Mouse (Mus musculus) stomach, embryonic 14.5 days (tissue): ENCODE measurements around the gene Lhfp. TPM values are rescaled to one million over a fixed set of nuclear protein-coding genes. Genes with fewer than 3 reads are reported as not detected.
A peak's percentile ranks its signal among the peaks of the same experiment; 100 is the strongest.

Source experiments
- ATAC-seq: fragments of 200-750 bp; cut with Nextera tagmentation; 2 replicates; pipeline ENCODE4 v1.8.0; 2017; ENCODE audit warnings: low read depth, moderate TSS enrichment; ENCODE audit not compliant: insufficient number of reproducible peaks, insufficient read depth, low FRiP score
- H3K27ac ChIP-seq: fragments of 300-500 bp; sonication (generic); 2 replicates; pipeline ENCODE4 v1.5.1; 2014; ENCODE audit warnings: mild to moderate bottlenecking, low read length, moderate library complexity, mixed read lengths
- H3K27me3 ChIP-seq: fragments of 300-500 bp; sonication (generic); 2 replicates; pipeline ENCODE4 v1.6.1; 2014; ENCODE audit warnings: low read length, control low read depth, mixed read lengths; ENCODE audit not compliant: control insufficient read depth, insufficient read depth
- H3K36me3 ChIP-seq: fragments of 300-500 bp; sonication (generic); 2 replicates; pipeline ENCODE4 v1.6.1; 2014; ENCODE audit warnings: mild to moderate bottlenecking, control low read depth, low read length, moderate library complexity, mixed read lengths; ENCODE audit not compliant: control insufficient read depth, insufficient read depth
- H3K4me1 ChIP-seq: fragments of 300-500 bp; sonication (generic); 2 replicates; pipeline ENCODE4 v1.6.1; 2014; ENCODE audit warnings: low read length, control low read depth, mixed read lengths; ENCODE audit not compliant: control insufficient read depth, insufficient read depth
- H3K4me2 ChIP-seq: fragments of 300-500 bp; sonication (generic); replicated peaks from 2 replicates; pipeline ENCODE4 v1.6.1; 2014; ENCODE audit warnings: low read depth, low read length, control low read depth
- H3K4me3 ChIP-seq: fragments of 300-500 bp; sonication (generic); 2 replicates; pipeline ENCODE4 v1.5.1; 2014; ENCODE audit warnings: low read depth, low read length, control low read depth
- H3K9ac ChIP-seq: fragments of 300-500 bp; sonication (generic); replicated peaks from 2 replicates; pipeline ENCODE4 v1.6.1; 2014; ENCODE audit warnings: low read depth, mild to moderate bottlenecking, control low read depth, low read length, moderate library complexity, mixed read lengths
- H3K9me3 ChIP-seq: fragments of 300-500 bp; sonication (generic); 2 replicates; pipeline ENCODE4 v1.6.1; 2016; ENCODE audit warnings: low read depth, low read length, control low read depth; ENCODE audit not compliant: control insufficient read depth
- WGBS: fragments of 180-500 bp; shearing (Covaris S2); extraction: QIAGEN DNeasy Blood & Tissue Kit; methylation state at CpG from one replicate; pipeline ENCODE4 v1.1.7; 2014; 5-methylcytosine and 5-hydroxymethylcytosine counted together
- polyA plus RNA-seq: library from polyadenylated mRNA; unstranded; fragments of >200 nt; fragmentation: Nextera tagmentation; extraction: Ambion mirVana; gene quantifications from 2 replicates; pipeline ENCODE4 v1.2.1, GENCODE M21; 2014

Gene Lhfp
- polyA plus RNA-seq, 1 experiment from 2014 or later, result 48.0 TPM

- no peak overlapping the region for H3K9ac ChIP-seq
- H3K27ac ChIP-seq, result peak overlapping the region; percentile 11; the same call in 1 of the 2 replicates
- H3K9me3 ChIP-seq, result no peaks in the 10 kb centered on the region
- H3K27me3 ChIP-seq, result no peaks in the 10 kb centered on the region
- H3K36me3 ChIP-seq, result no peaks in the 10 kb centered on the region
- 51% methylated on average over 10 of the region's 10 CpGs for WGBS
- H3K4me3 ChIP-seq, result no peak overlapping the region
- no peak overlapping the region for H3K4me2 ChIP-seq
- peak; percentile 49; the same call in 1 of the 2 replicates for ATAC-seq
- H3K4me1 ChIP-seq, result peaks cover 13% of the 10 kb centered on the region
Measured at GRCm38 (mm10) chr3:53201670-53202069, 160.3 kb downstream of the Lhfp start.

- H3K27ac ChIP-seq, result no peak overlapping the region
- H3K27me3 ChIP-seq, result no peaks in the 10 kb centered on the region
- no peaks in the 10 kb centered on the region for H3K36me3 ChIP-seq
- 68% methylated on average over 6 of the region's 6 CpGs for whole genome bisulfite sequencing
- H3K9me3 ChIP-seq, result no peaks in the 10 kb centered on the region
- H3K4me3 ChIP-seq, result no peak overlapping the region
- H3K4me2 ChIP-seq, result no peak overlapping the region
- peaks cover 13% of the 10 kb centered on the region for H3K4me1 ChIP-seq
- no peak overlapping the region for H3K9ac ChIP-seq
- no peak for ATAC-seq
Measured at GRCm38 (mm10) chr3:53202184-53202583, 160.9 kb downstream of the Lhfp start.

- no peak overlapping the region for H3K9ac ChIP-seq
- WGBS, result 45% methylated on average over 3 of the region's 3 CpGs
- no peaks in the 10 kb centered on the region for H3K27me3 ChIP-seq
- H3K4me2 ChIP-seq, result no peak overlapping the region
- no peaks in the 10 kb centered on the region for H3K36me3 ChIP-seq
- no peaks in the 10 kb centered on the region for H3K9me3 ChIP-seq
- no peak overlapping the region for H3K4me3 ChIP-seq
- H3K4me1 ChIP-seq, result peaks cover 13% of the 10 kb centered on the region
- no peak for ATAC-seq
- no peak overlapping the region for H3K27ac ChIP-seq
Measured at GRCm38 (mm10) chr3:53202698-53203097, 161.4 kb downstream of the Lhfp start.

- Histone ChIP-seq H3K36me3 (no peaks in the 10 kb centered on the region), H3K4me1 (peaks cover 13% of the 10 kb centered on the region), H3K9me3 (no peaks in the 10 kb centered on the region), H3K27ac (no peak overlapping the region), H3K27me3 (no peaks in the 10 kb centered on the region), H3K4me2 (no peak overlapping the region), H3K9ac (no peak overlapping the region), H3K4me3 (no peak overlapping the region)
- 78% methylated on average over 5 of the region's 5 CpGs for WGBS
- ATAC-seq, result no peak
Measured at GRCm38 (mm10) chr3:53203656-53204055, 162.3 kb downstream of the Lhfp start.

- no peaks in the 10 kb centered on the region for H3K9me3 ChIP-seq
- peaks cover 15% of the 10 kb centered on the region for H3K4me1 ChIP-seq
- 80% methylated on average over 7 of the region's 7 CpGs for WGBS
- ATAC-seq, result no peak
- H3K9ac ChIP-seq, result no peak overlapping the region
- H3K36me3 ChIP-seq, result no peaks in the 10 kb centered on the region
- no peak overlapping the region for H3K4me3 ChIP-seq
- no peaks in the 10 kb centered on the region for H3K27me3 ChIP-seq
- H3K4me2 ChIP-seq, result no peak overlapping the region
- no peak overlapping the region for H3K27ac ChIP-seq
Measured at GRCm38 (mm10) chr3:53204348-53204984, 163.1 kb downstream of the Lhfp start.

DNA sequence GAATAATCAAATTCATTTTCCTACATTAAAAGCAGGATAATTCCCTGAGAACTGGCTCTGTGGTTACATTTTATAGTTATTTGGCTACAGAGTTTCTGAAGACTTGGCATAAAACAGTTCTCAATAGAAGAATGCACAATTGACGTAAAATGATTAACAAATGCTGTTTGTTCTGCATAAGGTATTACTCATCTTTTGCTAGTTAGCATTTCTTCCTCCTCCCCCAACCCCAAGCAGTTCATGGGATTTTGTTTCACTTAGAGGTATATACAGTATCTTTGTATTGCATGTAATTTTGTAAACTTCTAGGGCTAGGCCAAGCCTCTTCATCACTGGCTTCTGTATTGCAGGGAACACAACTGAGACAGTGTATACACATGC, 163.6 kb downstream of the Lhfp start:
- no peak overlapping the region for H3K27ac ChIP-seq
- H3K4me1 ChIP-seq, result peaks cover 19% of the 10 kb centered on the region

GRCm38 (mm10) chr3:53205706-53206105, 164.4 kb downstream of the Lhfp start:
- whole genome bisulfite sequencing, result 96% methylated on average over 3 of the region's 3 CpGs
- H3K9ac ChIP-seq, result no peak overlapping the region
- H3K4me3 ChIP-seq, result no peak overlapping the region
- peaks cover 19% of the 10 kb centered on the region for H3K4me1 ChIP-seq
- H3K4me2 ChIP-seq, result no peak overlapping the region
- H3K36me3 ChIP-seq, result no peaks in the 10 kb centered on the region
- H3K9me3 ChIP-seq, result no peaks in the 10 kb centered on the region
- H3K27me3 ChIP-seq, result no peaks in the 10 kb centered on the region
- no peak overlapping the region for H3K27ac ChIP-seq
- ATAC-seq, result no peak

More for the DNA sequence above, 163.6 kb downstream of the Lhfp start:
- H3K4me2 ChIP-seq, result no peak overlapping the region
- no peak overlapping the region for H3K9ac ChIP-seq
- no peaks in the 10 kb centered on the region for H3K36me3 ChIP-seq
- no peaks in the 10 kb centered on the region for H3K9me3 ChIP-seq
- no peaks in the 10 kb centered on the region for H3K27me3 ChIP-seq
- ATAC-seq, result no peak
- no peak overlapping the region for H3K4me3 ChIP-seq
- WGBS, result 89% methylated on average over 1 of the region's 1 CpGs

GRCm38 (mm10) chr3:53206509-53207224, 165.3 kb downstream of the Lhfp start:
- no peak for ATAC-seq
- 68% methylated on average over 11 of the region's 11 CpGs for WGBS
- Histone ChIP-seq H3K4me2 (no peak overlapping the region), H3K36me3 (no peaks in the 10 kb centered on the region), H3K9ac (no peak overlapping the region), H3K27me3 (no peaks in the 10 kb centered on the region), H3K9me3 (no peaks in the 10 kb centered on the region), H3K4me3 (no peak overlapping the region), H3K4me1 (peaks cover 16% of the 10 kb centered on the region), H3K27ac (no peak overlapping the region)

- Histone ChIP-seq H3K4me2 (no peak overlapping the region), H3K9me3 (no peaks in the 10 kb centered on the region), H3K9ac (no peak overlapping the region), H3K4me3 (no peak overlapping the region), H3K27ac (no peak overlapping the region), H3K27me3 (no peaks in the 10 kb centered on the region), H3K4me1 (peaks cover 11% of the 10 kb centered on the region), H3K36me3 (no peaks in the 10 kb centered on the region)
- WGBS, result 66% methylated on average over 4 of the region's 4 CpGs
- no peak for ATAC-seq
Measured at GRCm38 (mm10) chr3:53207225-53207528, 165.8 kb downstream of the Lhfp start.
